Mouse (Mus musculus): Measurements from ENCODE around the gene Rnf41. TPM values are rescaled to one million over a fixed set of nuclear protein-coding genes. Genes with fewer than 3 reads are reported as not detected.
A peak's percentile ranks its signal among the peaks of the same experiment; 100 is the strongest.

Rnf41 gene
- polyA plus RNA-seq, 1 experiment, result 84.1 TPM

- Histone ChIP-seq H3K4me3 (ENCODE audit: control insufficient read depth, low read depth, low read length) (peak overlapping the region; percentile 79), H3K27me3 (ENCODE audit: control insufficient read depth, insufficient read depth, low read length) (no peaks in the 10 kb centered on the region), H3K4me1 (ENCODE audit: control insufficient read depth, insufficient read depth, low read length) (peaks cover 17% of the 10 kb centered on the region), H3K27ac (ENCODE audit: control insufficient read depth, insufficient read depth, low read depth, low read length) (peak overlapping the region; percentile 60; the same call in 1 of the 2 replicates), H3K36me3 (ENCODE audit: control insufficient read depth, insufficient read depth, low read length) (peaks cover 3% of the 10 kb centered on the region)
- no peak for TF ChIP-seq CTCF (IDR thresholded peaks at IDR 0.05; ENCODE audit: control insufficient read depth, insufficient read depth, insufficient replicate concordance, low read depth, low read length)
- no peak for TF ChIP-seq POLR2A (IDR thresholded peaks at IDR 0.05; ENCODE audit: control insufficient read depth, low read depth, low read length)
Observed at GRCm38 (mm10) chr10:128410560-128410845, 954 bp upstream of the Rnf41 start.

- peaks cover 7% of the 10 kb centered on the region for H3K36me3 ChIP-seq (ENCODE audit: control insufficient read depth, insufficient read depth, low read length)
- H3K27ac ChIP-seq (ENCODE audit: control insufficient read depth, insufficient read depth, low read depth, low read length), result peak overlapping the region; percentile 92
- no peaks in the 10 kb centered on the region for H3K27me3 ChIP-seq (ENCODE audit: control insufficient read depth, insufficient read depth, low read length)
- no peak for TF ChIP-seq CTCF (IDR thresholded peaks at IDR 0.05; ENCODE audit: control insufficient read depth, insufficient read depth, insufficient replicate concordance, low read depth, low read length)
- no peak for TF ChIP-seq POLR2A (IDR thresholded peaks at IDR 0.05; ENCODE audit: control insufficient read depth, low read depth, low read length)
- H3K4me3 ChIP-seq (ENCODE audit: control insufficient read depth, low read depth, low read length), result peak overlapping the region; percentile 99
- peaks cover 17% of the 10 kb centered on the region for H3K4me1 ChIP-seq (ENCODE audit: control insufficient read depth, insufficient read depth, low read length)
Observed at GRCm38 (mm10) chr10:128412055-128412381, 561 bp downstream of the Rnf41 start.

GRCm38 (mm10) chr10:128412558-128412957, 1.1 kb downstream of the Rnf41 start:
- Histone ChIP-seq H3K27me3 (ENCODE audit: control insufficient read depth, insufficient read depth, low read length) (no peaks in the 10 kb centered on the region), H3K36me3 (ENCODE audit: control insufficient read depth, insufficient read depth, low read length) (peaks cover 7% of the 10 kb centered on the region), H3K4me1 (ENCODE audit: control insufficient read depth, insufficient read depth, low read length) (peaks cover 17% of the 10 kb centered on the region), H3K4me3 (ENCODE audit: control insufficient read depth, low read depth, low read length) (peak overlapping the region; percentile 99), H3K27ac (ENCODE audit: control insufficient read depth, insufficient read depth, low read depth, low read length) (no peak overlapping the region)
- TF ChIP-seq POLR2A (IDR thresholded peaks at IDR 0.05; ENCODE audit: control insufficient read depth, low read depth, low read length), result no peak
- no peak for TF ChIP-seq CTCF (IDR thresholded peaks at IDR 0.05; ENCODE audit: control insufficient read depth, insufficient read depth, insufficient replicate concordance, low read depth, low read length)

- no peaks in the 10 kb centered on the region for H3K27me3 ChIP-seq (ENCODE audit: control insufficient read depth, insufficient read depth, low read length)
- H3K4me3 ChIP-seq (ENCODE audit: control insufficient read depth, low read depth, low read length), result peak overlapping the region; percentile 99
- TF ChIP-seq CTCF (IDR thresholded peaks at IDR 0.05; ENCODE audit: control insufficient read depth, insufficient read depth, insufficient replicate concordance, low read depth, low read length) (no peak), POLR2A (IDR thresholded peaks at IDR 0.05; ENCODE audit: control insufficient read depth, low read depth, low read length) (no peak)
- peaks cover 7% of the 10 kb centered on the region for H3K36me3 ChIP-seq (ENCODE audit: control insufficient read depth, insufficient read depth, low read length)
- peaks cover 17% of the 10 kb centered on the region for H3K4me1 ChIP-seq (ENCODE audit: control insufficient read depth, insufficient read depth, low read length)
- no peak overlapping the region for H3K27ac ChIP-seq (ENCODE audit: control insufficient read depth, insufficient read depth, low read depth, low read length)
Observed at GRCm38 (mm10) chr10:128413076-128413475, 1.6 kb downstream of the Rnf41 start.

- peak overlapping the region; percentile 86 for H3K4me3 ChIP-seq (ENCODE audit: control insufficient read depth, low read depth, low read length)
- H3K27me3 ChIP-seq (ENCODE audit: control insufficient read depth, insufficient read depth, low read length), result no peaks in the 10 kb centered on the region
- H3K4me1 ChIP-seq (ENCODE audit: control insufficient read depth, insufficient read depth, low read length), result peaks cover 12% of the 10 kb centered on the region
- peaks cover 7% of the 10 kb centered on the region for H3K36me3 ChIP-seq (ENCODE audit: control insufficient read depth, insufficient read depth, low read length)
- TF ChIP-seq POLR2A (IDR thresholded peaks at IDR 0.05; ENCODE audit: control insufficient read depth, low read depth, low read length) (peak; percentile 72; the same call in 1 of the 2 replicates), CTCF (IDR thresholded peaks at IDR 0.05; ENCODE audit: control insufficient read depth, insufficient read depth, insufficient replicate concordance, low read depth, low read length) (no peak)
- H3K27ac ChIP-seq (ENCODE audit: control insufficient read depth, insufficient read depth, low read depth, low read length), result peak overlapping the region; percentile 66
Observed at GRCm38 (mm10) chr10:128414848-128415247, 3.4 kb downstream of the Rnf41 start.

GRCm38 (mm10) chr10:128422426-128422825, 11.0 kb downstream of the Rnf41 start:
- Histone ChIP-seq H3K27me3 (ENCODE audit: control insufficient read depth, insufficient read depth, low read length) (no peaks in the 10 kb centered on the region), H3K4me3 (ENCODE audit: control insufficient read depth, low read depth, low read length) (no peak overlapping the region), H3K27ac (ENCODE audit: control insufficient read depth, insufficient read depth, low read depth, low read length) (no peak overlapping the region), H3K4me1 (ENCODE audit: control insufficient read depth, insufficient read depth, low read length) (no peaks in the 10 kb centered on the region), H3K36me3 (ENCODE audit: control insufficient read depth, insufficient read depth, low read length) (no peaks in the 10 kb centered on the region)
- TF ChIP-seq CTCF (IDR thresholded peaks at IDR 0.05; ENCODE audit: control insufficient read depth, insufficient read depth, insufficient replicate concordance, low read depth, low read length) (no peak), POLR2A (IDR thresholded peaks at IDR 0.05; ENCODE audit: control insufficient read depth, low read depth, low read length) (no peak)

GRCm38 (mm10) chr10:128424604-128425003, 13.1 kb downstream of the Rnf41 start:
- no peak overlapping the region for H3K27ac ChIP-seq (ENCODE audit: control insufficient read depth, insufficient read depth, low read depth, low read length)
- H3K36me3 ChIP-seq (ENCODE audit: control insufficient read depth, insufficient read depth, low read length), result no peaks in the 10 kb centered on the region
- no peak overlapping the region for H3K4me3 ChIP-seq (ENCODE audit: control insufficient read depth, low read depth, low read length)

GRCm38 (mm10) chr10:128425260-128425659, 13.8 kb downstream of the Rnf41 start:
- Histone ChIP-seq H3K4me3 (ENCODE audit: control insufficient read depth, low read depth, low read length) (no peak overlapping the region), H3K36me3 (ENCODE audit: control insufficient read depth, insufficient read depth, low read length) (no peaks in the 10 kb centered on the region), H3K27me3 (ENCODE audit: control insufficient read depth, insufficient read depth, low read length) (no peaks in the 10 kb centered on the region), H3K27ac (ENCODE audit: control insufficient read depth, insufficient read depth, low read depth, low read length) (no peak overlapping the region), H3K4me1 (ENCODE audit: control insufficient read depth, insufficient read depth, low read length) (no peaks in the 10 kb centered on the region)
- no peak for TF ChIP-seq CTCF (IDR thresholded peaks at IDR 0.05; ENCODE audit: control insufficient read depth, insufficient read depth, insufficient replicate concordance, low read depth, low read length)

More at GRCm38 (mm10) chr10:128424604-128425003, 13.1 kb downstream of the Rnf41 start:
- TF ChIP-seq POLR2A (IDR thresholded peaks at IDR 0.05; ENCODE audit: control insufficient read depth, low read depth, low read length), result no peak
- no peak for TF ChIP-seq CTCF (IDR thresholded peaks at IDR 0.05; ENCODE audit: control insufficient read depth, insufficient read depth, insufficient replicate concordance, low read depth, low read length)
- Histone ChIP-seq H3K4me1 (ENCODE audit: control insufficient read depth, insufficient read depth, low read length) (no peaks in the 10 kb centered on the region), H3K27me3 (ENCODE audit: control insufficient read depth, insufficient read depth, low read length) (no peaks in the 10 kb centered on the region)

Measured in testis, adult 2 months (tissue).